Mouse (Mus musculus): ENCODE data around the gene Rabep1. TPM values are rescaled to one million over a fixed set of nuclear protein-coding genes. Genes with fewer than 3 reads are reported as not detected.
A peak's percentile ranks its signal among the peaks of the same experiment; 100 is the strongest.
"Not testable (repeated sequence)": the region's sequence is repeated elsewhere in the genome, so short reads cannot be mapped to it uniquely, and the experiment has no call there.

The Rabep1 gene
- total and polyA plus RNA-seq, 2 experiments = 3.5 to 29.1 TPM

DNA sequence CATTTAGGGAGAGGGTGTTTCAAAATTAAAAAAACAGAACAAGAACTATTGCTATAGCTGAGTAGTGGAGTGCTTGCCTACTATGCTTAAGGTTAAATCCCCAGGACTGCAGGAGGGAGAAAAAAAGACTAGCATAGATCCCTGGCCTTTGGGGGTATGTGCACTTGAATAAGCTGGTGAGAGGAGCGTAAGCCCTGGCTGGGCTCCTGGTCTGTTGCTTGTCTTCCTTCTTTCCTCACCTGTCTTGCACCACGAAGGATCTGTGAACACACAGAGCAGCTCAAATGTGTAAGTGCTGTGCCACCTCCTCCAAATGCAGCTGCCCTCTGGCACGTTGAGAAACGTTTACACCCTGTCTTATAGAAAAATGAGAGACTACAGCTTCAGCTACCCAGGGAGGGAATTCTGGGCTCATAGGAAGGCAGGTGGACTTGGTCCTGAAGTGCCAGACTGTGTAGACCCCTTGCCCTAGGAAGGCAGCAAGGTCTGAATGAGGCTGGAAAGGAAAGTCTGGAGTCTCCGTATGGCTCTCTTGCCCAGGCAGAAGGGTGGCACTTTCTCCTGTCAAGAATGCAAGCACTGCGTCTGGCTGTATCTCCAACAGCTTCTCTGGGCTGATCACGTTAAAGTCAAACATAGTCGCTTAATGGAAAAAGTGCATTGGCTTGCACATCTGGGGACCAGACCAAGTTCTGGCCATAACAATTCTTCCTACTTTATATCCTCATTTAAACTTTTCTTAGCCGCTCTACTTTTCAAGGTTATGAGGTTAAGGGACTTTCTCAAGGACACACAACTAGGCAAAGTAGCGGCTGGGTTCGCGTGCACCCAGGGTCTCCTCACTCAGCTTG, 652 bp upstream of the Rabep1 start:
- Histone ChIP-seq H3K4me3 (ENCODE audit: insufficient read depth, low read depth, low read length) (peak overlapping the region; percentile 94), H3K4me1 (ENCODE audit: control insufficient read depth, insufficient read depth, low read length) (peaks cover 26% of the 10 kb centered on the region), H3K9ac (ENCODE audit: low read depth, low read length) (peak overlapping the region; percentile 53), H3K79me2 (ENCODE audit: control insufficient read depth, insufficient read depth, low read length) (peaks cover 8% of the 10 kb centered on the region), H3K27ac (replicated peaks; ENCODE audit: insufficient read depth, low read depth, low read length) (peak overlapping the region; percentile 56), H3K27me3 (ENCODE audit: control insufficient read depth, insufficient read depth, low read length) (no peaks in the 10 kb centered on the region), H3K36me3 (ENCODE audit: control insufficient read depth, insufficient read depth, low read length) (no peaks in the 10 kb centered on the region)
- DNase-seq (ENCODE audit: extremely low read depth, low read depth, low spot score) = no peak
- TF ChIP-seq POLR2A (IDR thresholded peaks at IDR 0.05; ENCODE audit: extremely low read depth, insufficient read depth, low read length) (no peak), CTCF (IDR thresholded peaks at IDR 0.05; ENCODE audit: low read depth, low read length) (no peak)
- 11% methylated on average over 12 of the region's 12 CpGs for WGBS

DNA sequence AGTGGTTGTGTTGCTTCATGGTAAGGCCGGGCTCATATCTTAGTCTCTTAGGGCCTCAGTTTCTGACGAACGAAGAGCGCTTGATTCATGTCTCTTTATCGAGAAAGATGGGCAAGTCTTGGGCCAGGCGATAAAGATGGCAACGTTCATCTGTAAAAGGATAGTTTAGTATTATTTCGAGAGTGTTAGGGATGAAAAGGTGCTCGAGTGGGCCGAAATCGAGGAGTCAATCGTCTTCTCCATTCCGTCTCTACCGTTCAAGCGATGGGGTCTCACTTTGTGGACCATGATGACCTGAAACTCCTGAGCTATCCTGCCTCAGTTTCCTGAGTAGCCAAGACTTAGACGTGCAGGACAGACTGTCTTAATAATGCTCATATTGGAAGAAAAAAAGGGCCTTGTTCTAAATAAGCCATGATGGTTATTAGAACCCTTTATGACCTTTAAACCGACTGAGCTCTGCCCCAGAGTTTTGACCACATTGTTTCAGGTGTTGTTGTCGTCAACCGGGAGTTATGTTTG, 940 bp downstream of the Rabep1 start:
- no peaks in the 10 kb centered on the region for H3K36me3 ChIP-seq (ENCODE audit: control insufficient read depth, insufficient read depth, low read length)
- TF ChIP-seq CTCF (IDR thresholded peaks at IDR 0.05; ENCODE audit: low read depth, low read length) (no peak), POLR2A (IDR thresholded peaks at IDR 0.05; ENCODE audit: extremely low read depth, insufficient read depth, low read length) (no peak)

GRCm38 (mm10) chr11:70846029-70846428, 1.5 kb downstream of the Rabep1 start:
- no peaks in the 10 kb centered on the region for H3K27me3 ChIP-seq (ENCODE audit: control insufficient read depth, insufficient read depth, low read length)
- peaks cover 22% of the 10 kb centered on the region for H3K4me1 ChIP-seq (ENCODE audit: control insufficient read depth, insufficient read depth, low read length)
- WGBS = 6% methylated on average over 2 of the region's 2 CpGs
- H3K4me3 ChIP-seq (ENCODE audit: insufficient read depth, low read depth, low read length) = peak overlapping the region; percentile 36; the same call in 1 of the 2 replicates
- peaks cover 17% of the 10 kb centered on the region for H3K79me2 ChIP-seq (ENCODE audit: control insufficient read depth, insufficient read depth, low read length)
- no peak overlapping the region for H3K9ac ChIP-seq (ENCODE audit: low read depth, low read length)
- H3K27ac ChIP-seq (replicated peaks; ENCODE audit: insufficient read depth, low read depth, low read length) = peak overlapping the region; percentile 22; the same call in 1 of the 2 replicates
- DNase-seq (ENCODE audit: extremely low read depth, low read depth, low spot score) = no peak
- no peak for TF ChIP-seq CTCF (IDR thresholded peaks at IDR 0.05; ENCODE audit: low read depth, low read length)
- TF ChIP-seq POLR2A (IDR thresholded peaks at IDR 0.05; ENCODE audit: extremely low read depth, insufficient read depth, low read length) = no peak
- no peaks in the 10 kb centered on the region for H3K36me3 ChIP-seq (ENCODE audit: control insufficient read depth, insufficient read depth, low read length)

More for the DNA sequence above, 940 bp downstream of the Rabep1 start:
- DNase-seq (ENCODE audit: extremely low read depth, low read depth, low spot score) = peak; percentile 85
- Histone ChIP-seq H3K9ac (ENCODE audit: low read depth, low read length) (peak overlapping the region; percentile 97), H3K4me3 (ENCODE audit: insufficient read depth, low read depth, low read length) (peak overlapping the region; percentile 94), H3K27ac (replicated peaks; ENCODE audit: insufficient read depth, low read depth, low read length) (peak overlapping the region; percentile 87), H3K4me1 (ENCODE audit: control insufficient read depth, insufficient read depth, low read length) (peaks cover 25% of the 10 kb centered on the region), H3K79me2 (ENCODE audit: control insufficient read depth, insufficient read depth, low read length) (peaks cover 15% of the 10 kb centered on the region), H3K27me3 (ENCODE audit: control insufficient read depth, insufficient read depth, low read length) (no peaks in the 10 kb centered on the region)
- 1% methylated on average over 19 of the region's 19 CpGs for WGBS

DNA sequence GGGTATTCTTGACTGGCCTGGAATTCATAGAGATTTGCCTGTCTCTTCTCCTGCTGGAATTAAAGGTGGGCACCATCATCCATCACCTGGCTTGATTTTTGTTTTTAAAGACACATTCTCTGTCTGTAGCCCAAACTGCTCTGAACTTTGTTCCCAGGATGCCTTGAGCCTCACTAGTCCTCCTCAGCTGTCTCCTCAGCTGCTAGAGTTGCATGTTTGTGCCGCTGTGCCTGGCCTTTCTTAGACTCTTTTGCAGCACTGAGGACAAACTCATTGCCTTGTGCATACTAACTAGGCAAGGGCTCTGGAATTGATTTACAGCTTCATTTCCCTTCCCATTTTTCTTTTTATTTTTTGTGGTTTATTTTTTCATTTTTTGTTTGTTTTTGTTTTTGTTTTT, 15.8 kb downstream of the Rabep1 start:
- no peak for TF ChIP-seq POLR2A (IDR thresholded peaks at IDR 0.05; ENCODE audit: extremely low read depth, insufficient read depth, low read length)
- TF ChIP-seq CTCF (IDR thresholded peaks at IDR 0.05; ENCODE audit: low read depth, low read length) = no peak
- DNase-seq (ENCODE audit: extremely low read depth, low read depth, low spot score) = no peak

GRCm38 (mm10) chr11:70863204-70863603, 18.6 kb downstream of the Rabep1 start:
- H3K4me3 ChIP-seq (ENCODE audit: insufficient read depth, low read depth, low read length); H3K27me3 ChIP-seq (ENCODE audit: control insufficient read depth, insufficient read depth, low read length); H3K9ac ChIP-seq (ENCODE audit: low read depth, low read length); H3K4me1 ChIP-seq (ENCODE audit: control insufficient read depth, insufficient read depth, low read length); H3K27ac ChIP-seq (replicated peaks; ENCODE audit: insufficient read depth, low read depth, low read length); DNase-seq (ENCODE audit: extremely low read depth, low read depth, low spot score); H3K36me3 ChIP-seq (ENCODE audit: control insufficient read depth, insufficient read depth, low read length): not testable (repeated sequence)
- H3K79me2 ChIP-seq (ENCODE audit: control insufficient read depth, insufficient read depth, low read length) = peaks cover 18% of the 10 kb centered on the region
- WGBS = 57% methylated on average over 2 of the region's 2 CpGs

More for the DNA sequence above, 15.8 kb downstream of the Rabep1 start:
- no peaks in the 10 kb centered on the region for H3K36me3 ChIP-seq (ENCODE audit: control insufficient read depth, insufficient read depth, low read length)
- no peak overlapping the region for H3K27ac ChIP-seq (replicated peaks; ENCODE audit: insufficient read depth, low read depth, low read length)
- no peak overlapping the region for H3K9ac ChIP-seq (ENCODE audit: low read depth, low read length)
- peaks cover 5% of the 10 kb centered on the region; the same call in 1 of the 2 replicates for H3K4me1 ChIP-seq (ENCODE audit: control insufficient read depth, insufficient read depth, low read length)
- peaks cover 22% of the 10 kb centered on the region; the same call in 1 of the 2 replicates for H3K79me2 ChIP-seq (ENCODE audit: control insufficient read depth, insufficient read depth, low read length)
- H3K27me3 ChIP-seq (ENCODE audit: control insufficient read depth, insufficient read depth, low read length) = no peaks in the 10 kb centered on the region
- H3K4me3 ChIP-seq (ENCODE audit: insufficient read depth, low read depth, low read length) = no peak overlapping the region
- 87% methylated on average over 1 of the region's 1 CpGs for WGBS

DNA sequence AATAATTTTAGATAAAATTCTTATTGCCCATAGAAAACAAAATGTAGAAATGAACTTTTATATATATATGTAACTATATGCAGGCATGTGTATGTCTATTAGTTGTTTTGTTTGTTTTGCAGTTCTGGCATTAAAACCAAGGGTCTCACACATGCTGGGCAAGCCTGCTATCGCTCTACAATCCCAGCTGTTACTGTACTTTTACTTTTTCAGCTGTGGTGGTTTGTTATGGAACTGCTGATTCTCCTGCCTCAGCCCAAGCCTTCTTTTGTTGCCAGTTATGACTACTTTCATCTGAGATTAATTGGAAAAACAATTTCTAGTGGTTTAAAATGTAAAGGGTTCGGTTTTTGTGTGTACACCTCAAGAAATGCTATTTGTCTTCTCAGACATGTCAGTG, 20.6 kb downstream of the Rabep1 start:
- WGBS = 93% methylated on average over 2 of the region's 2 CpGs
- DNase-seq (ENCODE audit: extremely low read depth, low read depth, low spot score) = no peak
- no peak overlapping the region for H3K9ac ChIP-seq (ENCODE audit: low read depth, low read length)
- H3K79me2 ChIP-seq (ENCODE audit: control insufficient read depth, insufficient read depth, low read length) = peaks cover 35% of the 10 kb centered on the region
- H3K27me3 ChIP-seq (ENCODE audit: control insufficient read depth, insufficient read depth, low read length) = no peaks in the 10 kb centered on the region
- no peak overlapping the region for H3K27ac ChIP-seq (replicated peaks; ENCODE audit: insufficient read depth, low read depth, low read length)
- H3K4me3 ChIP-seq (ENCODE audit: insufficient read depth, low read depth, low read length) = no peak overlapping the region
- H3K36me3 ChIP-seq (ENCODE audit: control insufficient read depth, insufficient read depth, low read length) = no peaks in the 10 kb centered on the region
- H3K4me1 ChIP-seq (ENCODE audit: control insufficient read depth, insufficient read depth, low read length) = peaks cover 15% of the 10 kb centered on the region
- TF ChIP-seq POLR2A (IDR thresholded peaks at IDR 0.05; ENCODE audit: extremely low read depth, insufficient read depth, low read length) (no peak), CTCF (IDR thresholded peaks at IDR 0.05; ENCODE audit: low read depth, low read length) (no peak)
